Mouse (Mus musculus) CH12.LX (cell line): Measurements from ENCODE around the gene Spns3. TPM values are rescaled to one million over a fixed set of nuclear protein-coding genes. Genes with fewer than 3 reads are reported as not detected.

Experiments used
- DNase-seq: peaks from one replicate; pipeline ENCODE4 v3.0.0-alpha.2; 2013; ENCODE audit errors: extremely low read depth
- H3K27ac ChIP-seq: 2 replicates; pipeline ENCODE4 v1.5.1; 2012; ENCODE audit warnings: low read depth, mild to moderate bottlenecking, control low read depth, moderate library complexity; ENCODE audit not compliant: insufficient read depth
- H3K27me3 ChIP-seq: replicated peaks from 2 replicates; pipeline ENCODE3; 2012; ENCODE audit warnings: inconsistent platforms
- H3K36me3 ChIP-seq, 2 experiments: replicated peaks in 1 of 2; 2 replicates each; pipeline versions ENCODE3 to v1.6.1; 2012; ENCODE audit warnings: inconsistent platforms in 1 of 2, low read length in 1 of 2, mild to moderate bottlenecking in 1 of 2, mixed read lengths in 1 of 2, moderate library complexity in 1 of 2; ENCODE audit not compliant: control insufficient read depth in 1 of 2, insufficient read depth in 1 of 2
- H3K4me1 ChIP-seq, 2 experiments: 2 replicates each; pipeline ENCODE4 v1.6.1; 2012; ENCODE audit warnings: inconsistent platforms in 1 of 2, moderate library complexity in 1 of 2; ENCODE audit not compliant: insufficient read depth in 2 of 2, control insufficient read depth in 1 of 2
- H3K4me2 ChIP-seq: 2 replicates; pipeline ENCODE4 v1.6.1; 2012; ENCODE audit warnings: low read depth, mild to moderate bottlenecking, control low read depth; ENCODE audit not compliant: poor library complexity, insufficient read depth, severe bottlenecking
- H3K4me3 ChIP-seq, 3 experiments: fragments of 150-350 bp in 1 of 3; sonication (generic) in 1 of 3; replicated peaks in 1 of 3; 2 replicates each; pipeline versions ENCODE3 to v1.5.1; 2011 to 2012; ENCODE audit warnings: low read depth in 2 of 3, low read length in 2 of 3, mild to moderate bottlenecking in 2 of 3, moderate library complexity in 2 of 3, control low read depth in 1 of 3, improper control_type of control experiment in 1 of 3, inconsistent platforms in 1 of 3, mixed read lengths in 1 of 3; ENCODE audit not compliant: poor library complexity in 1 of 3
- H3K79me2 ChIP-seq: replicated peaks from 2 replicates; pipeline ENCODE4 v1.6.1; 2012; ENCODE audit warnings: mild to moderate bottlenecking, moderate library complexity; ENCODE audit not compliant: control insufficient read depth, poor library complexity, insufficient read depth, severe bottlenecking; ENCODE audit errors: extremely low read depth
- H3K9ac ChIP-seq: 2 replicates; pipeline ENCODE4 v1.6.1; 2012; ENCODE audit warnings: low read depth, mild to moderate bottlenecking, control low read depth, moderate library complexity; ENCODE audit not compliant: insufficient read depth
- H3K9me3 ChIP-seq: replicated peaks from 2 replicates; pipeline ENCODE3; 2012; ENCODE audit warnings: low read length, inconsistent platforms, mixed read lengths
- CHD2 ChIP-seq: IDR thresholded peaks from 2 replicates; pipeline ENCODE4 v1.6.1; 2011; ENCODE audit warnings: low read length, improper control_type of control experiment
- EP300 ChIP-seq: IDR thresholded peaks from 2 replicates; pipeline ENCODE4 v1.6.1; 2011; ENCODE audit warnings: low read length, improper control_type of control experiment
- ETS1 ChIP-seq: conservative IDR thresholded peaks from 2 replicates; pipeline ENCODE4 v1.6.1; 2012; ENCODE audit warnings: low read depth, mild to moderate bottlenecking, inconsistent platforms, low read length, improper control_type of control experiment, moderate library complexity
- GABPA ChIP-seq: IDR thresholded peaks from 2 replicates; pipeline ENCODE4 v1.6.1; 2012; ENCODE audit warnings: low read depth, low read length, improper control_type of control experiment, inconsistent platforms; ENCODE audit not compliant: insufficient replicate concordance
- MAFK ChIP-seq: IDR thresholded peaks from 2 replicates; pipeline ENCODE4 v1.6.1; 2011; ENCODE audit warnings: low read length, improper control_type of control experiment; ENCODE audit not compliant: insufficient replicate concordance
- MAX ChIP-seq: IDR thresholded peaks from 2 replicates; pipeline ENCODE4 v1.6.1; 2011; ENCODE audit warnings: low read length, improper control_type of control experiment
- MAZ ChIP-seq: IDR thresholded peaks from 2 replicates; pipeline ENCODE4 v1.6.1; 2012; ENCODE audit warnings: low read depth, mild to moderate bottlenecking, inconsistent platforms, low read length, improper control_type of control experiment, moderate library complexity
- MEF2A ChIP-seq: IDR thresholded peaks from 2 replicates; pipeline ENCODE4 v1.6.1; 2014; ENCODE audit warnings: low read depth, mild to moderate bottlenecking, inconsistent platforms, low read length, improper control_type of control experiment, borderline replicate concordance
- MXI1 ChIP-seq: IDR thresholded peaks from 2 replicates; pipeline ENCODE4 v1.6.1; 2011; ENCODE audit warnings: mild to moderate bottlenecking, low read depth, low read length, improper control_type of control experiment
- PAX5 ChIP-seq: IDR thresholded peaks from 2 replicates; pipeline ENCODE4 v1.6.1; 2012; ENCODE audit warnings: low read length, inconsistent platforms, mixed read lengths
- POLR2AphosphoS2 ChIP-seq: IDR thresholded peaks from 2 replicates; pipeline ENCODE4 v1.6.1; 2011; ENCODE audit warnings: low read depth, low read length, improper control_type of control experiment
- SIN3A ChIP-seq: IDR thresholded peaks from 2 replicates; pipeline ENCODE4 v1.6.1; 2012; ENCODE audit warnings: low read length, improper control_type of control experiment, inconsistent platforms
- SMC3 ChIP-seq: IDR thresholded peaks from 2 replicates; pipeline ENCODE4 v1.6.1; 2011; ENCODE audit warnings: low read depth, low read length, improper control_type of control experiment
- UBTF ChIP-seq: IDR thresholded peaks from 2 replicates; pipeline ENCODE4 v1.6.1; 2012; ENCODE audit warnings: low read depth, mild to moderate bottlenecking, inconsistent platforms, low read length, improper control_type of control experiment, moderate library complexity
- USF1 ChIP-seq: IDR thresholded peaks from 2 replicates; pipeline ENCODE4 v1.6.1; 2014; ENCODE audit warnings: low read depth, mild to moderate bottlenecking, inconsistent platforms, low read length, improper control_type of control experiment
- ZC3H11A ChIP-seq: IDR thresholded peaks from 2 replicates; pipeline ENCODE4 v1.6.1; 2012; ENCODE audit warnings: low read depth, mild to moderate bottlenecking, inconsistent platforms, low read length, improper control_type of control experiment
- dilution Hi-C: fragments of 300-500 bp; cut with MboI; formaldehyde crosslinking; loops from 2 replicates; pipeline ENCODE4 v1.14.3; 2020; ENCODE audit warnings: low sequenced_read_pairs; ENCODE audit not compliant: extremely low pct_unique_long_range_greater_than_20kb, extremely low pct_ligation_motif_present
- in situ Hi-C: fragments of 300-500 bp; cut with MboI; formaldehyde crosslinking; loops from 3 replicates; pipeline ENCODE4 v1.14.3; 2019; ENCODE audit warnings: low sequenced_read_pairs, low pct_ligation_motif_present, low pct_unique_long_range_greater_than_20kb, mixed read lengths
- polyA plus RNA-seq: library from polyadenylated mRNA; unstranded; fragments of >175 nt; gene quantifications from 2 replicates; pipeline ENCODE4 v1.2.1, GENCODE M21; 2012; ENCODE audit warnings: low read depth; ENCODE audit not compliant: insufficient read length
- total RNA-seq, 2 experiments: library from RNA; depleted of rRNA; stranded (reverse); fragments of 300-350 nt in 1 of 2; fragments of >200 nt in 1 of 2; gene quantifications; 2 replicates each; pipeline ENCODE4 v1.2.3; 2012 to 2014

The Spns3 gene
- total and polyA plus RNA-seq, 3 experiments: 0.21 to 1.8 (median 1.0) TPM

GRCm38 (mm10) chr11:72471381-72471780 lies 78.9 kb downstream of the Spns3 start:
- in situ Hi-C loops: no loop called here
- H3K9me3 ChIP-seq: no peaks in the 10 kb centered on the region
- TF ChIP-seq MXI1 (no peak), EP300 (no peak), POLR2AphosphoS2 (no peak), MAFK (no peak), SMC3 (no peak), PAX5 (no peak), UBTF (no peak), MEF2A (no peak), GABPA (no peak), MAX (no peak), SIN3A (no peak)
- TF ChIP-seq, all 38 proteins: peak for 0
- no peak for DNase-seq
- Histone ChIP-seq H3K4me3 (no peak overlapping the region), H3K79me2 (no peaks in the 10 kb centered on the region), H3K27me3 (peaks cover 2% of the 10 kb centered on the region), H3K4me2 (no peak overlapping the region), H3K4me1 (peaks cover 24 to 43% of the 10 kb centered on the region in 2 experiments), H3K27ac (no peak overlapping the region), H3K36me3 (no peaks in the 10 kb centered on the region), H3K9ac (no peak overlapping the region)
- dilution Hi-C loops: no loop called here

- Histone ChIP-seq H3K4me1 (peaks cover 30 to 56% of the 10 kb centered on the region in 2 experiments), H3K27me3 (peaks cover 2% of the 10 kb centered on the region), H3K4me3 (no peak overlapping the region), H3K79me2 (no peaks in the 10 kb centered on the region), H3K27ac (no peak overlapping the region), H3K36me3 (no peaks in the 10 kb centered on the region), H3K4me2 (no peak overlapping the region), H3K9me3 (no peaks in the 10 kb centered on the region), H3K9ac (no peak overlapping the region)
- DNase-seq: no peak
- in situ Hi-C loops: no loop called here
- TF ChIP-seq MAZ (no peak), ZC3H11A (no peak), USF1 (no peak), ETS1 (no peak)
- TF ChIP-seq, all 38 proteins: peak for 0
- dilution Hi-C loops: no loop called here
Observed at GRCm38 (mm10) chr11:72470004-72470403, 80.3 kb downstream of the Spns3 start.

GRCm38 (mm10) chr11:72469217-72469616 lies 81.1 kb downstream of the Spns3 start:
- Histone ChIP-seq H3K27ac (no peak overlapping the region), H3K9me3 (no peaks in the 10 kb centered on the region), H3K27me3 (peaks cover 2% of the 10 kb centered on the region), H3K4me3 (no peak overlapping the region), H3K79me2 (no peaks in the 10 kb centered on the region), H3K9ac (no peak overlapping the region), H3K36me3 (no peaks in the 10 kb centered on the region), H3K4me1 (peaks cover 34 to 63% of the 10 kb centered on the region in 2 experiments), H3K4me2 (no peak overlapping the region)
- dilution Hi-C loops: no loop called here
- 0 out of 2 replicates have a peak, but pooled peaks have one; percentile 27 for TF ChIP-seq CHD2
- no peak for TF ChIP-seq POLR2AphosphoS2
- in situ Hi-C loops: no loop called here
- no peak for DNase-seq
